Mouse (Mus musculus): ENCODE data around the gene Rhot1.

DNA sequence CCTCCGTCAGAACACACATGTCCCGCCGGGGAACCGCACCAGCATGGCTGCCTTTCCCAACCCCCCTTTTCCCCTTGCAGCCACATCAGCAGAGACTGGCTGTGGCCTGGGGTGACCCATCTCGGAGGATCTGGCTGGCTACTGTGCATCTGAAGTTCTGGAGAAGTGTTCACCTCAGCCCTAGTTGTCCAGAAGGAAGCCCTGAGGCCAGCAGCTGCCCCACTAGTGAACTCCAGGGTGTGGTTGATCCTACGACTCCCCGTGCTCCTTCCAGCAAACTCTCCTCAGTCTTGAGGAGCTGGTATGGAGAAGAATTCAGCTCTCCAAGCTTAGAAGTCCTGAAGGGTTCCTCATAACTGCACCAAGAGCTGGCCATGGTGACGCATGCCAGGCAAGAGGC, 30.5 kb upstream of the Rhot1 start:
- TF ChIP-seq CTCF (IDR thresholded peaks at IDR 0.05; ENCODE audit: low read depth) (no peak), EP300 (IDR thresholded peaks at IDR 0.05; ENCODE audit: low read depth) (no peak)
